Comparison of ENCODE assay signal across 12 mouse cellular contexts in genomic region chr9:77438836-77439271, GRCm38 (mm10).
A peak's percentile ranks its signal among the peaks of the same experiment; 100 is the strongest.
DNase-seq lines count a peak whose midpoint lies in the region; ATAC-seq and TF ChIP-seq lines count a peak whose summit lies in the region.
"Had no signal": no experiment of that assay in that cellular context is flagged by ENCODE, and none has a peak within 500 bp of the region (broad histone marks: within the 10 kb centered on the region; RNA-seq: fewer than 3 reads in every experiment).

No protein-coding gene starts in this region.

- H3K4me2 ChIP-seq in forebrain, embryonic 13.5 days = no peak overlapping the region
- H3K4me2 ChIP-seq in midbrain, embryonic 14.5 days (ENCODE audit: low read length) = no peak overlapping the region

- no peak overlapping the region for H3K4me3 ChIP-seq in layer of hippocampus, adult 2 months
- H3K4me3 ChIP-seq in forebrain, embryonic 13.5 days = no peak overlapping the region
- no peak overlapping the region for H3K4me3 ChIP-seq in midbrain, embryonic 14.5 days (replicated peaks; ENCODE audit: low read depth, low read length)

- DNase-seq in layer of hippocampus, adult 9-11 months = peak; percentile 18
- no peak for DNase-seq in layer of hippocampus, adult 2 months (ENCODE audit: low spot score in 2 of 2)
- DNase-seq in heart, adult 9 months (ENCODE audit: low spot score in 2 of 2) = peak; percentile 58 to 59
- DNase-seq in midbrain, embryonic 14.5 days = peak; percentile 47
- DNase-seq in gastrocnemius, adult 18-20 months (ENCODE audit: low spot score) = no peak
- no peak for DNase-seq in left cerebral cortex, postnatal 25 days (ENCODE audit: low spot score in 2 of 2)
- DNase-seq: adrenal gland, postnatal 14 days; embryo, embryonic 11 days; lung, postnatal 10 days had no signal

- intact Hi-C loops in left cerebral cortex, postnatal 25 days (cut with DNase I) = no loop called here

- H3K9me3 ChIP-seq in forebrain, embryonic 13.5 days (replicated peaks) = no peaks in the 10 kb centered on the region
- no peaks in the 10 kb centered on the region for H3K9me3 ChIP-seq in midbrain, embryonic 14.5 days (ENCODE audit: control insufficient read depth, low read length)

- no peak overlapping the region for H3K27ac ChIP-seq in layer of hippocampus, adult 2 months
- peak overlapping the region; percentile 75 for H3K27ac ChIP-seq in forebrain, embryonic 13.5 days
- H3K27ac ChIP-seq in midbrain, embryonic 14.5 days (replicated peaks; ENCODE audit: low read depth, low read length) = peak overlapping the region; percentile 45

- ATAC-seq in forebrain, embryonic 13.5 days = peak; percentile 77
- no peak for ATAC-seq in midbrain, embryonic 14.5 days (ENCODE audit: low FRiP score, low TSS enrichment)
- no peak for ATAC-seq in monocyte, adult 5-6 weeks (replicated peaks; ENCODE audit: insufficient number of reproducible peaks, low FRiP score, low TSS enrichment, poor library complexity, severe bottlenecking)
- ATAC-seq: inflammation-experienced regulatory T-cells, adult 6 months had no signal

- H3K9ac ChIP-seq in forebrain, embryonic 13.5 days = no peak overlapping the region
- H3K9ac ChIP-seq in midbrain, embryonic 14.5 days (replicated peaks; ENCODE audit: low read length) = no peak overlapping the region

- no peaks in the 10 kb centered on the region for H3K27me3 ChIP-seq in forebrain, embryonic 13.5 days
- H3K27me3 ChIP-seq in midbrain, embryonic 14.5 days (ENCODE audit: control insufficient read depth, insufficient read depth, low read length) = no peaks in the 10 kb centered on the region

- peaks cover 13% of the 10 kb centered on the region for H3K4me1 ChIP-seq in forebrain, embryonic 13.5 days
- no peaks in the 10 kb centered on the region; the same call in 1 of the 2 replicates for H3K4me1 ChIP-seq in midbrain, embryonic 14.5 days (ENCODE audit: control insufficient read depth, insufficient read depth, low read length)

- TF ChIP-seq CTCF in layer of hippocampus, adult 2 months (conservative IDR thresholded peaks at IDR 0.05) = no peak

- H3K36me3 ChIP-seq in forebrain, embryonic 13.5 days (ENCODE audit: poor library complexity, severe bottlenecking) = peaks cover 43% of the 10 kb centered on the region
- 0 out of 2 replicates have a peak, but pooled peaks cover 4% of the 10 kb centered on the region for H3K36me3 ChIP-seq in midbrain, embryonic 14.5 days (ENCODE audit: control insufficient read depth, insufficient read depth, low read length)

- 53% methylated on average over 11 of the region's 11 CpGs for WGBS in forebrain, embryonic 13.5 days
- 66% methylated on average over 11 of the region's 11 CpGs for WGBS in midbrain, embryonic 14.5 days

Comparison
In these comparisons a context has a peak if more than half of its experiments do, and no peak if none do; other contexts are left out.
1. DNase-seq: peak in layer of hippocampus, adult 9-11 months (single experiment), heart, adult 9 months (2 of 2) and midbrain, embryonic 14.5 days (single experiment); none in layer of hippocampus, adult 2 months (0 of 2), gastrocnemius, adult 18-20 months (single experiment) and left cerebral cortex, postnatal 25 days (0 of 2).